ENCODE assay signal across 26 mouse cellular contexts in genomic region chr2:138247986-138248385, GRCm38 (mm10). TPM values are rescaled to one million over a fixed set of nuclear protein-coding genes. Genes with fewer than 3 reads are reported as not detected.
DNase-seq lines count a peak whose midpoint lies in the region; ATAC-seq and TF ChIP-seq lines count a peak whose summit lies in the region.
"Had no signal": no experiment of that assay in that cellular context is flagged by ENCODE, and none has a peak within 500 bp of the region (broad histone marks: within the 10 kb centered on the region; RNA-seq: fewer than 3 reads in every experiment).

No protein-coding gene starts in this region.

- H3K4me2 ChIP-seq in intestine, embryonic 14.5 days (ENCODE audit: low read length), result no peak overlapping the region
- H3K4me2 ChIP-seq in intestine, postnatal 0 days (replicated peaks; ENCODE audit: low read depth), result no peak overlapping the region
- no peak overlapping the region for H3K4me2 ChIP-seq in lung, postnatal 0 days (replicated peaks; ENCODE audit: low read depth, low read length)
- no peak overlapping the region for H3K4me2 ChIP-seq in stomach, embryonic 16.5 days (ENCODE audit: low read depth, low read length)
- H3K4me2 ChIP-seq: embryonic facial prominence, embryonic 13.5 days; limb, embryonic 13.5 days; liver, embryonic 11.5 days; midbrain, embryonic 13.5 days; neural tube, embryonic 13.5 days had no signal

- in situ Hi-C loops in Patski (cut with MboI; ENCODE audit: low pct_unique_long_range_greater_than_20kb), result no loop called here

- no peaks in the 10 kb centered on the region for H3K9me3 ChIP-seq in intestine, embryonic 14.5 days (ENCODE audit: control insufficient read depth, low read length)
- H3K9me3 ChIP-seq in intestine, postnatal 0 days (ENCODE audit: control insufficient read depth), result no peaks in the 10 kb centered on the region
- H3K9me3 ChIP-seq in lung, postnatal 0 days (ENCODE audit: low read length), result no peaks in the 10 kb centered on the region
- no peaks in the 10 kb centered on the region for H3K9me3 ChIP-seq in stomach, embryonic 16.5 days (replicated peaks; ENCODE audit: control insufficient read depth, low read length)
- H3K9me3 ChIP-seq: embryonic facial prominence, embryonic 13.5 days; forebrain, embryonic 10.5 days; heart, embryonic 10.5 days; limb, embryonic 13.5 days; midbrain, embryonic 13.5 days; neural tube, embryonic 13.5 days had no signal

- 22% methylated on average over 2 of the region's 2 CpGs for WGBS in intestine, embryonic 14.5 days
- 37% methylated on average over 2 of the region's 2 CpGs for WGBS in intestine, postnatal 0 days
- WGBS in lung, postnatal 0 days, result 20% methylated on average over 2 of the region's 2 CpGs
- 20% methylated on average over 2 of the region's 2 CpGs for WGBS in stomach, embryonic 16.5 days

- H3K9ac ChIP-seq in intestine, embryonic 14.5 days (ENCODE audit: low read length), result no peak overlapping the region
- H3K9ac ChIP-seq in intestine, postnatal 0 days (ENCODE audit: low read depth, low read length), result no peak overlapping the region
- no peak overlapping the region for H3K9ac ChIP-seq in lung, postnatal 0 days (replicated peaks; ENCODE audit: low read depth)
- no peak overlapping the region for H3K9ac ChIP-seq in stomach, embryonic 16.5 days (ENCODE audit: low read length)
- H3K9ac ChIP-seq: embryonic facial prominence, embryonic 13.5 days; limb, embryonic 13.5 days; midbrain, embryonic 13.5 days; neural tube, embryonic 13.5 days had no signal

- no peaks in the 10 kb centered on the region for H3K27me3 ChIP-seq in intestine, embryonic 14.5 days (replicated peaks; ENCODE audit: control insufficient read depth, insufficient read depth, low read length)
- no peaks in the 10 kb centered on the region for H3K27me3 ChIP-seq in intestine, postnatal 0 days (replicated peaks; ENCODE audit: control insufficient read depth, insufficient read depth, low read length)
- H3K27me3 ChIP-seq in lung, postnatal 0 days (replicated peaks; ENCODE audit: insufficient read depth, low read length), result no peaks in the 10 kb centered on the region
- peaks cover 23% of the 10 kb centered on the region for H3K27me3 ChIP-seq in Patski
- no peaks in the 10 kb centered on the region for H3K27me3 ChIP-seq in stomach, embryonic 16.5 days (ENCODE audit: control insufficient read depth, insufficient read depth, low read length)
- H3K27me3 ChIP-seq: CH12.LX; embryonic facial prominence, embryonic 13.5 days; limb, embryonic 13.5 days; midbrain, embryonic 13.5 days; neural tube, embryonic 13.5 days had no signal

- POLR2A ChIA-PET in Patski (lab: Charles Lee), result no interaction called here

- ATAC-seq in intestine, embryonic 14.5 days (replicated peaks; ENCODE audit: low FRiP score, low TSS enrichment, low read depth), result no peak
- ATAC-seq in intestine, postnatal 0 days, result no peak
- ATAC-seq in lung, postnatal 0 days, result no peak
- peak; percentile 74 for ATAC-seq in Patski
- ATAC-seq in stomach, embryonic 16.5 days (ENCODE audit: insufficient read depth, low FRiP score), result no peak
- ATAC-seq: forebrain, embryonic 16.5 days; hindbrain, embryonic 16.5 days; midbrain, embryonic 13.5 days had no signal

- TF ChIP-seq CTCF in intestine, postnatal 0 days (IDR thresholded peaks at IDR 0.05; ENCODE audit: low read depth), result no peak
- no peak for TF ChIP-seq CTCF in lung, postnatal 0 days (IDR thresholded peaks at IDR 0.05)
- no peak for TF ChIP-seq CTCF in Patski (IDR thresholded peaks at IDR 0.05)

- 0 out of 2 replicates have a peak, but pooled peaks have one; percentile 17 for TF ChIP-seq EP300 in lung, postnatal 0 days (IDR thresholded peaks at IDR 0.05)

- DNase-seq in intestine, embryonic 14.5 days (ENCODE audit: low spot score), result no peak
- no peak for DNase-seq in lung, postnatal 0 days (ENCODE audit: low spot score)
- no peak for DNase-seq in lung, postnatal 4 days
- DNase-seq in Patski (ENCODE audit: low read depth, low spot score), result no peak
- no peak for DNase-seq in ovary, adult 18-20 months (ENCODE audit: low spot score)
- DNase-seq: adrenal gland, postnatal 25 days; cerebellum, adult 11-12 months; cerebellum, postnatal 10 days; heart, postnatal 14 days; kidney, adult 18-20 months; kidney, postnatal 36 days; thymus, adult 2 months; thymus, postnatal 4 days had no signal

- H3K4me3 ChIP-seq in intestine, embryonic 14.5 days (ENCODE audit: low read depth, low read length), result no peak overlapping the region
- no peak overlapping the region for H3K4me3 ChIP-seq in intestine, postnatal 0 days (ENCODE audit: low read depth, low read length)
- no peak overlapping the region for H3K4me3 ChIP-seq in lung, postnatal 0 days (ENCODE audit: low read depth, low read length)
- H3K4me3 ChIP-seq in stomach, embryonic 16.5 days (replicated peaks; ENCODE audit: low read length), result no peak overlapping the region
- H3K4me3 ChIP-seq: embryonic facial prominence, embryonic 13.5 days; forebrain, embryonic 10.5 days; heart, embryonic 10.5 days; limb, embryonic 13.5 days; midbrain, embryonic 13.5 days; neural tube, embryonic 13.5 days had no signal

- no peaks in the 10 kb centered on the region for H3K4me1 ChIP-seq in intestine, embryonic 14.5 days (replicated peaks; ENCODE audit: control insufficient read depth, insufficient read depth, low read length)
- no peaks in the 10 kb centered on the region for H3K4me1 ChIP-seq in intestine, postnatal 0 days (replicated peaks; ENCODE audit: control insufficient read depth, insufficient read depth, low read length)
- H3K4me1 ChIP-seq in lung, postnatal 0 days (ENCODE audit: insufficient read depth, low read depth, low read length), result no peaks in the 10 kb centered on the region
- peaks cover 6% of the 10 kb centered on the region; the same call in 1 of the 2 replicates for H3K4me1 ChIP-seq in stomach, embryonic 16.5 days (ENCODE audit: control insufficient read depth, insufficient read depth, low read length)
- H3K4me1 ChIP-seq: forebrain, embryonic 10.5 days; limb, embryonic 13.5 days; midbrain, embryonic 13.5 days had no signal

- peak overlapping the region; percentile 51; the same call in 1 of the 2 replicates for H3K27ac ChIP-seq in intestine, embryonic 14.5 days (ENCODE audit: low read depth)
- H3K27ac ChIP-seq in intestine, postnatal 0 days (ENCODE audit: low read depth, low read length), result no peak overlapping the region
- no peak overlapping the region for H3K27ac ChIP-seq in lung, postnatal 0 days (ENCODE audit: low read length)
- peak overlapping the region; percentile 11; the same call in 1 of the 2 replicates for H3K27ac ChIP-seq in stomach, embryonic 16.5 days (ENCODE audit: low read length)
- H3K27ac ChIP-seq: embryonic facial prominence, embryonic 13.5 days; forebrain, embryonic 10.5 days; heart, embryonic 10.5 days; limb, embryonic 13.5 days; macrophage; midbrain, embryonic 13.5 days; neural tube, embryonic 13.5 days had no signal

- CTCF ChIA-PET in Patski (lab: Charles Lee), result interaction anchor here (1.1 kb wide), 1 partner anchor 8 kb away, joined by 3 read pairs; the partner anchor contains the start of gene Btbd3

- no peaks in the 10 kb centered on the region for H3K36me3 ChIP-seq in intestine, embryonic 14.5 days (ENCODE audit: control insufficient read depth, insufficient read depth, low read length)
- no peaks in the 10 kb centered on the region for H3K36me3 ChIP-seq in intestine, postnatal 0 days (ENCODE audit: control insufficient read depth, insufficient read depth)
- H3K36me3 ChIP-seq in lung, postnatal 0 days (ENCODE audit: insufficient read depth, low read length), result no peaks in the 10 kb centered on the region
- H3K36me3 ChIP-seq in stomach, embryonic 16.5 days (ENCODE audit: control insufficient read depth, insufficient read depth, low read length), result no peaks in the 10 kb centered on the region
- H3K36me3 ChIP-seq: embryonic facial prominence, embryonic 13.5 days; forebrain, embryonic 10.5 days; heart, embryonic 10.5 days; limb, embryonic 13.5 days; midbrain, embryonic 13.5 days; neural tube, embryonic 13.5 days had no signal

RNA-seq across cellular contexts. Expression of gene Btbd3, which starts 8.4 kb away (rescaled TPM):
- polyA plus RNA-seq in intestine, embryonic 14.5 days (2014; fragmentation: Nextera tagmentation; extraction: Ambion mirVana), result 32.4 and 34.3 TPM in 2 replicates
- polyA plus RNA-seq in intestine, postnatal 0 days (2015; fragmentation: Nextera tagmentation; extraction: Ambion mirVana), result 10.6 and 11.4 TPM in 2 replicates
- polyA plus RNA-seq in lung, postnatal 0 days (2015; fragmentation: Nextera tagmentation; extraction: Ambion mirVana), result 53.7 and 58.6 TPM in 2 replicates
- polyA plus RNA-seq in Patski (2021), result 12.2 TPM
- 26.0 and 33.4 TPM in 2 replicates for polyA plus RNA-seq in stomach, embryonic 16.5 days (2015; fragmentation: Nextera tagmentation; extraction: Ambion mirVana)

Comparison
In these comparisons a context has a peak if more than half of its experiments do, and no peak if none do; other contexts are left out.
1. H3K27ac ChIP-seq: peak in intestine, embryonic 14.5 days (single experiment) and stomach, embryonic 16.5 days (single experiment); none in intestine, postnatal 0 days (single experiment) and lung, postnatal 0 days (single experiment).